Mouse (Mus musculus) hindlimb bud, embryonic 11.5 days (tissue): ENCODE measurements at regions not wholly inside any gene's neighbourhood (a gene's known extent, or its start where the extent isn't known, plus 50 kb on each side); places are given as distances from the start of the nearest gene placed in this dataset.
"Not testable (repeated sequence)": the region's sequence is repeated elsewhere in the genome, so short reads cannot be mapped to it uniquely, and the experiment has no call there.

ENCODE experiments used
- DNase-seq: peaks from one replicate; pipeline ENCODE4 v3.0.0-alpha.2; 2012; ENCODE audit warnings: low read depth, low spot score; ENCODE audit errors: extremely low spot score

DNA sequence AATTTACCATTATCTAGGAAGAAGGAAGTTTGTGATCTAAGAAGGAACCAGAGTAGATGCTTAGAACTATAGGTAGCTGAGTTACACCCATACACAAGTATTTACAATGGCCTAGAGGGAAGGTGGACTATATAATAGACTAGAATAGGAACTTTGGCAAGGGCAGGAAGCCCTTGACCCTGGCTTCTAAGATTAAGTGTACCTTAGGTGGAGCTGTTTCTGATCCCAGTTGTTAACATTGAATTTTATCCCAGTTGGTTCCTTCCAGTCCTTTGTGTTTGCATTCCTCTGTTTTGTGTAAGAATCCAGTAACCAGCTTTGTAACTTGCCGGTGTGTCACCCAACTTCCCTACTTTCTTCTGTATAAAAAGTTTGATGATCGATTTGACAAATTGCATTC is 294.1 kb downstream of the Plod2 start:
- not testable (repeated sequence) for DNase-seq

DNA sequence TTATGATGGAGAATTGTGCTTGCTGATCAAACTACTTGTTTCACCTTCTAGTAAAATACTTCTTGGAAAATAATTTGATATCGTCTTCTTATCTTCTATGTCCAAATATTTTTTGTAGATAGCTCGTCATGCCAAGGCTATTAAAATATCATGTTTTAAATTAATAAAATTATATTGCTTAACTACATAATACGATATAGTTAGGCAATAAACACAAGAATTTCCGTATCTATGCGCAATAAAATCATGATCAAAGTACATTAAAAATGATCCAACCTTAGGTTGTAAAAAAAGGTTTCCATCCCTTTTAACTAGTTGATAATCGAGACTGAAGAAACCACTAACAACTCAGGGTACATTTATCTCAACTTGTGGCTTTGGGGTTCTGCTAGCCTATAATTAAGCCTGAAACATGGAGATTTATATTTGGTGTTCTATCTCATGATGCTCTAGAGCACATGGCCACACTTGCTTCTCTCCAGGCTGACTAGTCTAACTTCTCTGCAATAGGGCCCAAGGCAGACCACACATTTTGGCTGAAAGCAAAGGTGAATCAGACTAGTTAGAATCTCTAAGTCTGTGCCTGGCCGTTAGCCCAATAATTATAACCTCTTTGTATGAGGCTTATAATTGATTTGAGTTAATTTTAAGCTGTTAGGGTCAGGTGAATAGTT is 314.5 kb downstream of the Plod2 start:
- DNase-seq, result no peak

DNA sequence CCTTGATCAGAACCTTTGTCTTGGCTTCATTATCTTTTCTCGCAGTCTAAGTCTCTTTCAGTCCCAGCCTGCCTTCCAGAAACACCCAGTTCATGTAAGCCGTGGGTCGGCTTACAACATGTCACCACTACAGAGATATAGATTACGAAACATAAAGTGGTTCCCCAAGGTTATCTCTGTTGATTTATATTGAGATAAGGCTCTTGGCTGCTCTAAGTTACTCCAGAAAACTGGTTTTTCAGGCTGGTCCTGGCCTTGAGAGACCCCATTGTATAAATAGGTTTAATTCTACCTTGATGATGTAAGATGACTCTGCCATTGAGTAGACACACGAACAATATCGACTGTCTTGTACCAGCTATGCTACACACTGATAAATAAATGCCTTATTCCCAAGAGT is 323.8 kb downstream of the Plod2 start:
- no peak for DNase-seq

DNA sequence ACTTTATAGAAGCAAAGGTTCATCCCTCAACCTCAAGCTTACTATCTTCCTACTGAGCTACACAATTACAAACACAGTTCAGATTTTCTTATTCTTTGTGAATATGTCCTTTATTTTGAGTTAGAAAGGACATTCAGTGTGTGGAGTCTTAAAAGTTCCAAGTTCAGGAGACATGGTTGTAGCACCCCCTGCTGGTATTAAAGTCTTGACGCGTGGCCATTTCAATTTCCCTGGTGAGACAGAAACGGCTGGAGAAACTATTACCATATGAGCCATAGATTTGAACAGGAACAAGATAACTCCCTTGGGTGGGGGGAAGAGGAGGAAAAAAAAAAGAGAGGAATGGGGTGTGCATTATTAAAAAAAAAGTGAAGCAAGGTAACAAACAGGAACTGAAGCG is 336.6 kb downstream of the Plod2 start:
- DNase-seq, result peak; percentile 26

DNA sequence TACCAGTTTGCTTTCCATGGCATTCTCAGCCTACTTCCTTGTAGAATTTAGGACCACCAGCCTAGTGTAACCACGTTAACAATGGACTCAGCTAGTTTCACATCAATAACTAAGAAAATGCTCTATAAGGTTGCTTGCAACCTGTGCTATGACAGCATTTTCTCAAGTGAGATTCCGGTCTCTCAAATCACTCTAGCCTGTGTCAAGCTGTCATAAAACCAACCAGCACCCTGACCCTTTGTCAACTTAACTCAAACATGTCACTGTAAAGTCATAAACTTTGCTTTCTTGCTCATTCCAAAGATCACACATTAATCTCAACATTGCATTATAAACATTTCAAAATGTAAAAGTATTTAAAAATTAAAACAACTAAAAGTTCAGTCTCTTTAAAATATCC is 337.8 kb downstream of the Plod2 start:
- DNase-seq, result no peak

DNA sequence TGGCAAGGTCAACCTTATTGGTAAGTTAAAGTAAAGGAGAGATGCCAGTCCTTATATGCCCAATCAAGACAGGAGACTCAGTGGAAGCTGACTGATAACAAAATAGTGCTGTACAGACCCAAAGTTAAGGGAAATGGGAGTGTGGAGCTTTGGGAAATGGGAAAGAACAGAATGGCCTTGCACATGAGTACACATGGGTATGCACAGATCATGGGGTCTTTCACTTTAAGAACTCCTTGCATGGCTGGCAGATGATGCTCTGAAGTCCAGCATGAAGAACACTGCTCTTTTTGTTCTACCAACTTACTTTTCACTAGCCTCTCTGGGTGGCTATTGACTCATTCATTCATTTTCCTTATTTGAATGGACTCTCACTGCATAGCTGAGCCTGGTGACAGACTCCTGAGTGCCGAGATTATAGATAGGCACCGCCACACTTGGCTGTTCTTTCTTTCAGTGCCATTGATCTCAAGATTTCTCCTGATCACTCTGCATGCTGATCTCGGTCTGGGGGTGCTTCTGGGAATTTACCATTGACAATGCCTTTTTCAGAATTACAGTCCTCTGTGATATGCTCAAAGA is 340.3 kb downstream of the Plod2 start:
- no peak for DNase-seq

DNA sequence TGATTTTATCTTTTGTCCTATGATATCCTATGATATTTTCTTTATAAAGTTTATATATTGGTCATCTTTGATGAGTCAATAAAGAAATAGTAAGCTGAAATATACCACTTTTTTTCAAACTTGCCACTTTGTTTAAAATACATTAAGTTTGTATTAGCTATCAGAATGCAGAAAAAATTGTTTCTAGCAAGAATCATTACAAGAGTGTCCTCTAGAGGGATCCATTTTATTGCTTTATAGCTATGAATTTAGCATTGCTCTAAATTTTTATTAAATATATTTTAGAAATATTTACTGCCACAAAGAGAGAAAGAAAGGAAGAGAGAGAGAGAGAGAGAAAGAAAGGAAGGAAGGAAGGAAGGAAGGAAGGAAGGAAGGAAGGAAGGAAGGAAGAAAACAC is 348.0 kb downstream of the Plod2 start:
- DNase-seq, result no peak

DNA sequence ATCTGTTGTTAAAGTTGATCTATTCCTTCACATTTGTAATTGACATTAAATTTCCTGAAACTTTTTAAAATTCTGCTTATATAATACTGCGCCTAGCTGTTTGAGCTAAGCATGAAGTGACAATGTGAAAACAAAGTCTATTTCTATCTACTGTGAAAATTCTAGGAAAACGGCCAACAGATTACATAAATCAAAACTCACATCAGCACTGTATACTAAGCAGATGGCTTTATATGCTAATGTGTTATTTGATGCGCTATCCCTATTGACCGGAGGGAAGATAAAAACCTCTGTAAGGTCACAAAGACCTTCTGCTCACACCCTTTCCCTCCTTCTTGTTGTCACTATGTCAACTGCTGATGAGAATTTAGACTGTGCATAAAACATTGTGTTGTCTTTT is 357.7 kb downstream of the Plod2 start:
- DNase-seq, result no peak

DNA sequence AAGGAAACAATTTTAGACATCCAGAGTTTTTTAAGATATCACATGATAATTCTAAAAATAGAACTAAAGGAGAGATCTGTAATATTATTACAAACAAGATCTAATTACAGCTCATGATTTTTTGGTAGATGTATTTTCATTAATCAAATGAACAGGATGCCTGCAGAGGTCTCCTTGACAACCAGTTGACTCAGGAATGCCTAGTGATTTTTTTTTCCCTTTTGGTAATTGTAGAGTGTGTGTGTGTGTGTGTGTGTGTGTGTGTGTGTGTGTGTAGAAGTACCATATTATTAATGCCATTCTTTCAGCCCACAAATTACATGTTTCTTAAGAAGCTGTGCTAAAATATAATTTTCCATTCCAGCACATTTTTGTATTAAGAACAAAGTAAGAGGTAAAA is 365.1 kb downstream of the Plod2 start:
- no peak for DNase-seq

DNA sequence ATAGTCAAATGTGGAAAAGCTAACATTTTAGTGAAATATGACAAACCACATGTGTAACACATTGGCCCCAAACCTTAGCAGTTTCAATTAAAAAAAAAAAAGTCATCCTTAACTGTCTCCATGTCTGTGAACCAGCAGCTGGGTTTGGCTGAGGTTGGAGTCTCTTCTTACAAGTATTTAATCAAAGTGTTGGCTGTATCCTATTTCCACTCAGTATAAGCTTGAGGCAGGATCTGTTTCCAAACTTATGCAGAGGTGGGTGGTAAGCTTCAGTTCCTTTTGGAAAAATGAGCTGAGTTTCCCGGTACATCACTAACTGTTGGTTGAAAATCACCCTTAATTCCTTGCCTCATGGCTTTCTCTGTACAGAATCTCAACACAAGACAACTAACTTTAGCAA is 377.4 kb downstream of the Plod2 start:
- no peak for DNase-seq

DNA sequence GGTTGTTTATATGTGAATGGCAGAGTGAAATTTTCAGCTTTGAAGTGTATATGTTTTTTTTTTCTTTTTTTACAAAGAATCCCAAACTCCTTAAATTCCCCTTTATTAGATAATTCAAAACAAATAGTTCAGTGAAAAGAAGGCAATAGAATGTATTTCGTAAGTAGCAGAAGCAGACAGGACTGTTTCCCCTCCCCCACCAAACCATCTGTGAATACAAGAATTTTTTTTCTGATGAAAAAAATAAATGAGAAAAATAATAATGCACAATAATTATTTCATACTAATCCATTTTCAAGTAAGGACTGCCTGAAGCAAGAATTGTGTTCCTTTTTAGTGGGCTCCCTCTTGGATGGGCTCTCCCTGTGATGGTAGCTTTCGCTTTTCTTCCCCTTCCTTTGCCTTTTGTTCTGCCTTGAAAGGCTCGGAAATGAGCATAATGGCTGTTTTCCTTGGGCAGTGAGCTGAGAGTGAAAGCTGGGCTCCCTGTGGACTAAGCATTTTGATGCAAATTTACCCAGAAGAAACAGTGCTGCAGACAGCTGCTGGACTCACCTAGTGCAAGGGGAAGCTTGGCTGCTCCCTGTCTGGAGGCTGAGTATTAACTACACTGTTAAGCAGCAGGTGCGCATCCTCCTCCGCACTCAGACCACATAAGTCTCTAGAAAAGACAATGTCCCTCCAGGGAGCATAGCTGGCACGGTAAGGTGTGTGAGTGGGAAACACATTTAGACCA is 388.4 kb downstream of the Plod2 start:
- DNase-seq, result no peak

DNA sequence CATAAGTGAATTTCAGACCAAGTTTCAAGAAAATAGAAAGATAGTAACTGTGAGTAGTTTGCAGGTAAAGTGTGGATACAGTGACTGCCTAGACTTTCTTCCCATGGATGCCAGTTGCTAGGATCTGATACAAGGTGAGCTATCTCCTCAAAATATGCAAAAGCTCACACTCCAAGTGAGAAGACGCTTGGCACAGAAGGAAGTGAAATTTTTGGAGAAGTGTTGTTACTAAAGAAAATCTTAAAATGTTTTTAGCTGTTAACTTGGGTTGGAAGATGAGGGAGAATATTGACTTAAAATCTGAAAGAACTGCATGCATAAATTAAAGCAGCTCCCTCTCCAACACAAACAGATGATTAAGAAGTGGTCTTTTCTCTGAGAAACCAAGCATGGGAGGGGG is 395.8 kb downstream of the Plod2 start:
- no peak for DNase-seq

DNA sequence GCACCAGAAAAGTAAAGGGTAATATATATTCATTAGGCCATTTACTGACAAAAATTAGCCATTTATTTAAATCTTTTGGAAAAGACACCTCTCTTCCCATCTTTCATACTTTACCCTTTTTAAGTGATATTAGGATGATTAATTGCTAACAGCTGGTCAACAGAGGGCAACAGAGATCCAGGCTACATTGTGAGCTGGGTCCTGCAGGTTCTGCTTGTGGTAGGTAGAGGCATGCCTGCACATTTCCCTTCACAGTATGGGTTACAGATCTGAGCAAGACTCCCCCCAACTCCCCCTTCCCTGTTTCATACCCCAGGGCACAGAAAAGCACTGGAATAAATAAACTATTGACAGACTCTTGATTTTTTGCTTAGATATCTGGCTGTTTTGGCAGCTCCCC is 408.1 kb downstream of the Plod2 start:
- DNase-seq, result no peak

DNA sequence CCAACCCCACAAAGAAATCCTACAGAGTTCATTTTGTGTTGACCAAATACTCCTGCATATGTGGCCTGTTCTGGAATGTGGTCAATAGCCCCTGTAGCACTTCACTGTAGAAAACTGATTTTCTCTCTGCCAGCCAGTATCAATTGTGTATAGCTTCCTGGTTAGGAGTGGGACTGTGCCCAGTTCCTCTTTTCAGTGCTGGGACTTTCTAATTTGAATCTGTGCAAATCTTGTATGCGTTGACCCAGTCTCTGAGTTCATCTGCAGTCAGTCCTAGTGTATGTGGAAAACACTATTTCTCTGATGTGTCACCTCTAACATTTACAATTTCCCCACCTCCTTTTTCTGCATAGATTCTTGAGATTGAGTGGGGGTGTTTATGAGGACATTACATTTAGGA is 421.3 kb downstream of the Plod2 start:
- DNase-seq, result no peak

DNA sequence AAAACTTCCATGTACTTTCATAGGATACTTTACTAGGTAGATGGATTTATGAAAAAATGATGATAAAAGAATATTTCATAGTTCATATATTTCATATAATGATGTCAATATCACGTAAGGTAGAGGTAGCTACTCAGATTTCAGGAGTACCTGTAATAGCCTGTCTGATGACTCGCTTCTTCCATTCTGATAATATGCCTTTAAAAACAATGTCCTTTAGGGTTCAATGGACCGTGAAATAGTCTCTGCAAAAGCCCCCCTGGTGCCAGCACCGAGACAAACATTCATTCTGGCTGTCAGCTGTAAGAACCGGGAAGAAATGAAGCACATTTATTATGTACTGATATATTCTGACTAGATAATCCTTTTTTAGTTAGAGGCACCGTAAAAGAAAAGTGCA is 449.7 kb downstream of the Plod2 start:
- DNase-seq, result no peak

DNA sequence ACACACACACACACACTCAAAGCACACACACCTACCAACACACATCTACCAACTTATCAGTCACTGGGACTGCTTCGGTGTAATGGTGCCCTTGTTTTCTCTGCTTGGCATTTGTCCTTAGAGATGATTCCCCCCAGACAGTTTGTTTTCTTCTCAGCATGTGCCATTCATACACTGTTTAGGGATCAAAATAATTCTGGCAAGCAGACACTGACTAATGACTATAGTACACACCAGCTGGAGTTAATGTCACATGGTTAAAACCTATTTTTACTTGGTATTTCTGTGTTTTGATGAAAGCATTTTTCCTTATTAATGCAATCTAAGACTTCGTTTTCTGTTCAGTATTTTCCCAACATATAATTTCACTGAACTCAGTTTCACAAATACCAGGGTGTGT is 454.1 kb downstream of the Plod2 start:
- no peak for DNase-seq

DNA sequence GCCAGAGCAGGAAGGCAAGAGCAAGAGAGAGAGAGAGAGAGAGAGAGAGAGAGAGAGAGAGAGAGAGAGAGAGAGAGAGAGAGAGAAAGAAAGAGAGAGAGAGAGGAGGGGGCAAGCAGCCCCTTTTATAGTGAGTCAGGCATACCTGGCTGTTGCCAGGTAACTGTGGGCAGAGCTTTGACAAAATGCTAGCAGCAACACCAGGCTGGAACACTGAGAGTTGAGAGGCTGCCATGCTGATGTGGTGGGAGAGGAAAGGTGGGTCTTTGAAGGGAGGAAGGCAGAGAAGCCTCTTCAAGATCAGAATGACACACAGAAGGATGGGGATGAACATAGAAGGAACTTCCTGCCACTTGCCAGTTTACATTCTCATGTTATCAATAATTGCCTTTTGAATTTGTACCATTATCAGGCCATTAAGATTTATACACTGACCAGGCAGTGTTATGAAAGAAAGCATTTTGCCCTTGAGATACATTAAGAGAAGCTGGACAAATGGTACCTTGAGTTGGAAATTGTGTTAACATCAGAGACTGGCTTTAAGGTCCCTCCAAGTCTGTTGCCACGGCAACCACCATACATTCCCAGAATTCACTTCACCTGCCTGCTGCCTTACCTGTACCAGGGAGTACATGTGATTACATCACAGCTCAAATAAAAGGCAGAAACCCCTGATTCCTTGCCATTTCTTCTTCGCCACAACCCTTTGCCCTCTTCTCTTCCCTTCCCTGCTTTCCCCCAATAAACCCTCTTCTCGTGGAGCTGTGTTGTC is 463.3 kb downstream of the Plod2 start:
- no peak for DNase-seq

DNA sequence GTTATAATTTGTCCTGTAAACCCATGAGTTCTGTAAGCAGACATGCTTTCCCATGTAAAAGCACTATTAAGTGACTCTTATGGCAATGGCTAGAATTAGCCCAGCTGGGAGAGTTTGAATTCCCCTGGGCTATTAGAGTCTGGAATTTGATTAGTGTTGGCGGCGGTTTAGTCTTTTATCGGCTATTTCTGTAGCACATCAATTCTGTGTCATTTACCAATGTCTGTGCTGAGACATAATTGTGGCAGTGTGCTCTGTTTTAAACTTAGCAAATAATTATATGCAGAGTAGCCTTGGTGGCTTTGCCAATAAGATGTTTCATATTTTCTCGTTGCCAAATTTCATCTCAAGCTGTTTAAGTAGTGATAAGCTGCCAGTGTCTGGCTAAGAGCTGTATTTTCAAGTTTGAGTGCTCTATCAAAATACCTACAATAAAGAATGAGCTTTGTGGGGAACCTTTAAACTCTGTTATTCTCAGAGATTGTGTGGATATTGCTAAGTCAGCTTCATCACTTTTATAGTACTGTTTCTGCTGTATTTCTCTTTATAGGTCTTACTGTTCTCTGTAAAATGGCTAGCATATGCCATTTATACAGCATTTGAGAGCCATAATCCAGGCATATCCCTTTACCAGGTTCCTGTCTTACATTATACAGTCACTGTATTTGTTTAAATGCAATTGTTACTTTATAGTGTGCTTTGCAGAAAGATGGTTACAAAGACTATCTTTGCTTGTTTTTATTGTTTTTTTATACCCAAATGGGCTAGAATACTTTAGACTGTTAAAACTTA is 466.7 kb downstream of the Plod2 start:
- no peak for DNase-seq

DNA sequence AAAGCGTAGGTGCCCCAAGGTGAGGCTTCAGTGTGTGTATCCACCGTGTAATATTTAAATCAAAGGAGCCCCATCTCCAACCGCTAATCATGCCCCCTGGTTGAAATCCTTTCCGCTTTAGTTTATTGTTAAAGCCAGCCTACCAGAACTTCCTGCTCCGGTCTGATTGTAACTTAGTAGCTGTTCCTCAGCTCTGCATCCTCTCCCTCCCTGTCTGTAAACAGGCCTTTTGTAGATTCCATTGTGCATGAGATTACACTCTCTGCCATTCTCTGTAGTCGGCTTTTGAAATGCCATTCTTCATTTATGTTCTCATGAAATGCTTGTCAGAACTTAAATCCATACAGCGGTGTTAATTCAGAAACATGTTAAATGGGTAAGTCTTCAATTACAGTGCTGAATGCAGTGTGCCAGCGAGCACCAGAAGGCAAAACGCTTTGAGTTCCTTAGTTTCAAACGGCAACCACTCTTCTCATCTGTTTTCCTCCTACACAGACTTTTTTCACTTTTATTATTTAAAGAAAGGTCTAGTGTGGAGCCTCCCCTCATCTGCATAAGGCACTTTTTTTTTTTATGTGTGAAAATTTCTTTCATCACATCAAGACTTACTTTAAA is 502.4 kb downstream of the Plod2 start:
- DNase-seq, result no peak

DNA sequence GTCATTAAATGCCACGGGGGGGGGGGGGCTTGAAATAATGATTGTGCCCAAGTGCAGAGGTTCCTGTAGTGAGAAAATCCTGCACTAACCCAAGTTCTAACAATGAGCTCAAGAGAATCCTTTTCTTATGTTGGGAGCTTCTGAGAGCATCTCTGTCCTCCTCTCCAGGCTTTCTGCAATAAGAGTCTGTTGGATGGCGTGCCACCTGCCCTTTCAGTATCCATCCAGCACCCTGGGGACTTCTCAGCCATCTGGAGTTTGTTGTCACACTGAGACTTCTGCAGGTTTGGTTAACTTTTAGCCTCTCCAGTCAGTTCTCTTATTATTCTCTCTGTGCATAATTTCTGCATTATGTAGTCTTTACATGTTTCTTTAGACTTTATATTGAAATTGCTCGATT is 530.1 kb downstream of the Plod2 start:
- DNase-seq, result no peak

DNA sequence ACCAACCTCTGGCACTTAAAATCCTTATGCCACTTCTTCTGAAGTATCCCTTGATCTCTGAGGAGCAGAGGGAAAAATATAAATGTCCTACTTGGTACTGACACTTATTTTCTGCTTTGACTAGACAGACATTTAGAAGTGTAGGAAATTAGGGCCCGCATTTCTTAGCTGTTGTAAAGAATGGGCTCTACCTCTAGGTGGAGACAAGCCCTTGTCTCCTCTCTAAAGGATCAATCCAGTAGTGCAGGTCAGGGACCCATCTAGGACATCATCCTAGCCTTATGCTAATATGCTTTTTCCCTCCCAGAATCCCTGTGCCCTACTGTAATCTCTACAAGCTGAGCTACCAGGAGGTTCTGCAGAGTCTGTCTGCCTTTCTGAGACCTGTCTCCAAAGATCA is 541.1 kb downstream of the Plod2 start:
- DNase-seq, result no peak
